Mouse (Mus musculus): Measurements from ENCODE around the gene Prim2. TPM values are rescaled to one million over a fixed set of nuclear protein-coding genes. Genes with fewer than 3 reads are reported as not detected.
A peak's percentile ranks its signal among the peaks of the same experiment; 100 is the strongest.

Prim2 gene
- polyA plus RNA-seq, 1 experiment: 2.5 TPM

DNA sequence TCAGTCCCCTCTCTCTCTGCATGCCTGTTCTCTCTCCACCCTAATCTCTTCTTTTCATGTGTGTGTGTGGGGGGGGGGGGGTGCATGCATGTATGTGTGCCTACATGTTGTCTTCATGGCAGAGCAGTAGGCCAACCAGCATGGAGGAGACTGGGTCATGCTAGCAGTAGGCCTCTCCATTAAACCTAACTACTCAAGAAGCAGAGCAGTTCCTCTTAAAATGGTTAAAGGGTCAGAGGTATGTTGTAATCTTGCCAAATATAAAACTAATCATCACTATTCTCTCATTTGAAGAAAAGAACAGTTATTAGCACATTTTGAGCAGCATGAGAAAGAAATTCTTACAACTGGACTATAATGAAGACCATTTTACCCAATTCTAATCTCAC lies 85.0 kb downstream of the Prim2 start:
- no peaks in the 10 kb centered on the region for H3K36me3 ChIP-seq (ENCODE audit: control insufficient read depth, insufficient read depth, low read length)
- no peak overlapping the region for H3K27ac ChIP-seq (ENCODE audit: insufficient read depth, low read depth, low read length)
- no peaks in the 10 kb centered on the region for H3K27me3 ChIP-seq (ENCODE audit: control insufficient read depth, insufficient read depth, low read length)
- no peak overlapping the region for H3K4me3 ChIP-seq (ENCODE audit: low read depth, low read length)
- TF ChIP-seq CTCF (IDR thresholded peaks at IDR 0.05; ENCODE audit: extremely low read depth, insufficient read length, insufficient replicate concordance, low read depth, low read length) (no peak), POLR2A (IDR thresholded peaks at IDR 0.05; ENCODE audit: low read depth, low read length) (no peak)
- no peaks in the 10 kb centered on the region for H3K4me1 ChIP-seq (ENCODE audit: control insufficient read depth, insufficient read depth, insufficient read length, low read length)

DNA sequence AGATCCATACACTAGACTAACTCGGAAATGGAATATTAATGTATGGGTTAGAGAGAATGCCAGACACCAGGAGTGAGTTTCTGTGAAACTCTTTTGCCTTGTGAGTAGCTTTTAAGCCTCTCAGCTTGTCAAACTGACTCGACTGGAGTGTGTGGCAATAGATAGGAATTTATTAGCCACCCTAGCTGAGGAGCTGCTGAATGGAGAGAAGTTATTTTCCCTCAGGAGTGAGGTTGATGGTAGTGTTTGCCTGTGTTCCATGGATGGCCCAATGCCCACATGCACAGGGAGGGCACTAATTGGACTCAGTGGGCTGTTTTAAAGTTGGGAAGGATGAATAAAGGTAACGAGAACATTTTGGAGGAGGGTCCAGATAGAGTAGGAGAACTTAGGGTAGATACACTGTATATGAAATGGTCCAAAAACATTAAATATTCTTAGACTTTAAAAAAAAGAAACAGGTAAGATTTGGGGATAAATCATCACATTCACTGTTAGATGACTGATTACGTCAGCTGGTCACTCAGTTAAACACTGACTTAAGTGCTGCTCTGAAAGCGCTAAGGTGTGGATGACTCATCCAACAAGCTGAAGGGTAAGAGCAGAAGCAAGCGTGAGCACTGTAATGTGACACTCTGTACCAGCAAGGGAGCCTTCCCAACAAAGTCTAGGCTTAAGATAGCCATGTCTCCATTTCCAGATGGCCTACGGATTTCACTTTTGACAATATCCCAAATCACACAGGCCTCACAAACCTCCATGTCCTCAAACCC lies 85.6 kb downstream of the Prim2 start:
- WGBS: 77% methylated on average over 7 of the region's 7 CpGs
- Histone ChIP-seq H3K27ac (ENCODE audit: insufficient read depth, low read depth, low read length) (no peak overlapping the region), H3K27me3 (ENCODE audit: control insufficient read depth, insufficient read depth, low read length) (no peaks in the 10 kb centered on the region), H3K4me3 (ENCODE audit: low read depth, low read length) (no peak overlapping the region), H3K36me3 (ENCODE audit: control insufficient read depth, insufficient read depth, low read length) (no peaks in the 10 kb centered on the region), H3K4me1 (ENCODE audit: control insufficient read depth, insufficient read depth, insufficient read length, low read length) (no peaks in the 10 kb centered on the region)
- no peak for TF ChIP-seq CTCF (IDR thresholded peaks at IDR 0.05; ENCODE audit: extremely low read depth, insufficient read length, insufficient replicate concordance, low read depth, low read length)
- TF ChIP-seq POLR2A (IDR thresholded peaks at IDR 0.05; ENCODE audit: low read depth, low read length): no peak

DNA sequence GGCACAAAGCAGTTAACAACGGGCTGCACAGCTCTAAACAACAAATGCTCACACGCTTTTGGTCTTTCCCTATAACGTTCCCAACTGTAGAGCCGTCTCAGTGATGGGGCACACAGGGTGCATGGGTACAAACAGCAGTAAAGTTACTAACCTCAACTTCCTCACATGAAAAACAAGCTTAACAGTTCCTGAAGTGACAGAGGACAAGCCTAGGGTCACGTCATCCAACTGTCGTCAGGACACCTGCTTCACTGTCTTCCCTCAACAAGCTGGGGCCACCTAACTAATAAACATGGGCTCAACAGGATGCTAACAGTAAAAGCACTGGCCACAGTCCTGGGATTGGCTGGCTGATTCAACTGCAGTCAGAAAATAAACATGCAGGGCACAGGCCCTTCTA lies 91.0 kb downstream of the Prim2 start:
- Histone ChIP-seq H3K27ac (ENCODE audit: insufficient read depth, low read depth, low read length) (no peak overlapping the region), H3K4me1 (ENCODE audit: control insufficient read depth, insufficient read depth, insufficient read length, low read length) (no peaks in the 10 kb centered on the region), H3K36me3 (ENCODE audit: control insufficient read depth, insufficient read depth, low read length) (no peaks in the 10 kb centered on the region), H3K27me3 (ENCODE audit: control insufficient read depth, insufficient read depth, low read length) (no peaks in the 10 kb centered on the region), H3K4me3 (ENCODE audit: low read depth, low read length) (no peak overlapping the region)
- no peak for TF ChIP-seq POLR2A (IDR thresholded peaks at IDR 0.05; ENCODE audit: low read depth, low read length)
- TF ChIP-seq CTCF (IDR thresholded peaks at IDR 0.05; ENCODE audit: extremely low read depth, insufficient read length, insufficient replicate concordance, low read depth, low read length): no peak
- WGBS: 74% methylated on average over 6 of the region's 6 CpGs

DNA sequence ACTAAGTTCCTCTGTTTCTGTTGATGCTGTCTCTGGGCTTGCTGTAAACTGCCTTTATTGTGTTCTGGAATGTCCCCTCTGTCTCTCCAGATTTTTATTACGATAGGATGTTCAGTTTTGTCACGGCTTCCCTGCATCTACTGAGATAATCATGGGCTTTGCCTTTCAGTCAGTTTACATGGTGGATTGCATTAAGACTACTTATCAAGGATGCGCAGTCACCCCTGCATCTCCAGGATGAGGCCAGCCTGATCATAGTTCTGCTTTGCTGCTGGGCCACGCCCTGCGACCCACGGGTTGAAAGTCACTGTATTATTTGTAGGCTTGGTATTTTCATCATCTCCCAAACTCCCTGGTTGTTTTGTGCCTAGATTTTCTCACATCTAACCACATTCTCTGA lies 95.1 kb downstream of the Prim2 start:
- TF ChIP-seq POLR2A (IDR thresholded peaks at IDR 0.05; ENCODE audit: low read depth, low read length): no peak
- Histone ChIP-seq H3K27me3 (ENCODE audit: control insufficient read depth, insufficient read depth, low read length) (no peaks in the 10 kb centered on the region), H3K27ac (ENCODE audit: insufficient read depth, low read depth, low read length) (no peak overlapping the region), H3K4me3 (ENCODE audit: low read depth, low read length) (no peak overlapping the region), H3K36me3 (ENCODE audit: control insufficient read depth, insufficient read depth, low read length) (no peaks in the 10 kb centered on the region), H3K4me1 (ENCODE audit: control insufficient read depth, insufficient read depth, insufficient read length, low read length) (no peaks in the 10 kb centered on the region)
- 79% methylated on average over 6 of the region's 6 CpGs for WGBS

DNA sequence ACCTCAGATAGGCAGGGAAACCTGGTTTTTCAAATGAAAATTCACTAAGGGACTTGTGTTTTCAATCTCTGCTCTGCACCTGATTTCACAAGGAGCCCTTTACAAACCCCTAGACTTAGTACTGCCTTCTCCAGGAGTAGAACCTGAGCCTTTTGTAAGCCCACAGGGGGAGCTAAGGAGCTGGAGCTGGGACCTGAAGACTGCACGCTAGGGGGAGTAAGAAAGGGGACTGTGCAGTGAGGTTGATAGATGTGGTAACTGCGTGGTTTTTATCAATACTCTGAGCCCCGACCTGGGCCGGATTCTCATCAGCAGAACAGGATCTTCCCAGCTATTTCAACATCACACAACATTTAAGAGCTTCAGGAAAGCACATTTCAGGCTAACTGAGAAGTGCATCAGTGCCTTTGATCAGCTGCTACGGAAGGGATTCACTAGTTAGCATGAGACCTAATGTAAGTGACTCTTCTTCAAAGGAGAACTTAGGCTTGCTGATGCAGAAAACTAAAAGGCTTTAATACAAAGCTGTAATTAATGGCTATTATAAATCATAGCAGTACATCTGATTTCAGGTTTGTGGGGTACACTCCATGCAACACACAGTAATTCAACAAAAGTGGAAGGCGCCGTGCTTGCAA lies 103.7 kb downstream of the Prim2 start:
- WGBS: 59% methylated on average over 7 of the region's 7 CpGs
- Histone ChIP-seq H3K4me3 (ENCODE audit: low read depth, low read length) (no peak overlapping the region), H3K4me1 (ENCODE audit: control insufficient read depth, insufficient read depth, insufficient read length, low read length) (no peaks in the 10 kb centered on the region), H3K36me3 (ENCODE audit: control insufficient read depth, insufficient read depth, low read length) (no peaks in the 10 kb centered on the region), H3K27ac (ENCODE audit: insufficient read depth, low read depth, low read length) (no peak overlapping the region), H3K27me3 (ENCODE audit: control insufficient read depth, insufficient read depth, low read length) (no peaks in the 10 kb centered on the region)
- TF ChIP-seq POLR2A (IDR thresholded peaks at IDR 0.05; ENCODE audit: low read depth, low read length) (no peak), CTCF (IDR thresholded peaks at IDR 0.05; ENCODE audit: extremely low read depth, insufficient read length, insufficient replicate concordance, low read depth, low read length) (peak; percentile 35; the same call in 1 of the 2 replicates)

DNA sequence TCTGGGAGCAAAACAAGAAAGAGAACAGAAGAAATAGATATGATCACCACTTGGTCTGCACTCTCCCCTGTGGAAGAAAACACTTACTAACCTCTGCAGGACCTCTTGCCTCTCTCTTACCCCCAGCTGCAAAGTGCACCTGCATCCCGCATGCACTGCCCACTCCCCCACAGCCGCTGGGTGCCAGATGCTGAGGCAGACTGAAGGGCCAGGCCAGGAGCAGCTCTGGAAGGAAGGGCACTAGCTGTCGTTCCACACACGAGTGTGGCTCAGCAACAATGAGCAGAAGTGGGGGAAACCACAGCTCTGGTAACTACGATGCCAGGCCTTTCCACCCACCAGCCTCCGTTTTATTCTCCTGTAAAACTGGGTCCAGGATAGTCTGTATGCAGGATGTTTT lies 105.6 kb downstream of the Prim2 start:
- Histone ChIP-seq H3K27me3 (ENCODE audit: control insufficient read depth, insufficient read depth, low read length) (no peaks in the 10 kb centered on the region), H3K4me3 (ENCODE audit: low read depth, low read length) (no peak overlapping the region), H3K4me1 (ENCODE audit: control insufficient read depth, insufficient read depth, insufficient read length, low read length) (no peaks in the 10 kb centered on the region), H3K36me3 (ENCODE audit: control insufficient read depth, insufficient read depth, low read length) (no peaks in the 10 kb centered on the region), H3K27ac (ENCODE audit: insufficient read depth, low read depth, low read length) (no peak overlapping the region)
- 75% methylated on average over 6 of the region's 6 CpGs for WGBS
- TF ChIP-seq POLR2A (IDR thresholded peaks at IDR 0.05; ENCODE audit: low read depth, low read length) (no peak), CTCF (IDR thresholded peaks at IDR 0.05; ENCODE audit: extremely low read depth, insufficient read length, insufficient replicate concordance, low read depth, low read length) (no peak)

DNA sequence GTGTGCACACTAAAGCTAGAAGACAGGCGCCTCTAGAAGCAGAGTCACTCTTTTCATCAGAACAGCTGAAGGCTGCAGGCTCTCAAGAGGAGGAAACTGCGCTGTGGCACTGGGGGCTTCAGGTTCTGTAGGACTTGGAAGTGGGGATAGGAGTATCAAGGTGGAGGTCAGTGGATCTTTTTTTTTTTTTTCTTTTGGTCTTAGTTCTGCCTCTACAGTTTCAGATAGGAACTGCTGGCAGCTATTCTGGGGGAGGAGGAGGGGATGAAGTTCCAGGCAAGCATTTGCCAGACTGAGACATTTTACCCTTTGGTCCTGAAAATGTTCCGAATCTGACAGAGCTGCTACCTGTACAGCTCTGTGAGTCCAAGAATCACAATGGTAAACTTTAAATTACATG lies 106.0 kb downstream of the Prim2 start:
- Histone ChIP-seq H3K4me1 (ENCODE audit: control insufficient read depth, insufficient read depth, insufficient read length, low read length) (no peaks in the 10 kb centered on the region), H3K27ac (ENCODE audit: insufficient read depth, low read depth, low read length) (no peak overlapping the region), H3K36me3 (ENCODE audit: control insufficient read depth, insufficient read depth, low read length) (no peaks in the 10 kb centered on the region), H3K4me3 (ENCODE audit: low read depth, low read length) (no peak overlapping the region), H3K27me3 (ENCODE audit: control insufficient read depth, insufficient read depth, low read length) (no peaks in the 10 kb centered on the region)
- TF ChIP-seq POLR2A (IDR thresholded peaks at IDR 0.05; ENCODE audit: low read depth, low read length) (no peak), CTCF (IDR thresholded peaks at IDR 0.05; ENCODE audit: extremely low read depth, insufficient read length, insufficient replicate concordance, low read depth, low read length) (no peak)
- 93% methylated on average over 3 of the region's 3 CpGs for WGBS

Data from small intestine, adult 2 months (tissue).